7 mouse cellular contexts compared by ENCODE assay signal in the genomic region with DNA sequence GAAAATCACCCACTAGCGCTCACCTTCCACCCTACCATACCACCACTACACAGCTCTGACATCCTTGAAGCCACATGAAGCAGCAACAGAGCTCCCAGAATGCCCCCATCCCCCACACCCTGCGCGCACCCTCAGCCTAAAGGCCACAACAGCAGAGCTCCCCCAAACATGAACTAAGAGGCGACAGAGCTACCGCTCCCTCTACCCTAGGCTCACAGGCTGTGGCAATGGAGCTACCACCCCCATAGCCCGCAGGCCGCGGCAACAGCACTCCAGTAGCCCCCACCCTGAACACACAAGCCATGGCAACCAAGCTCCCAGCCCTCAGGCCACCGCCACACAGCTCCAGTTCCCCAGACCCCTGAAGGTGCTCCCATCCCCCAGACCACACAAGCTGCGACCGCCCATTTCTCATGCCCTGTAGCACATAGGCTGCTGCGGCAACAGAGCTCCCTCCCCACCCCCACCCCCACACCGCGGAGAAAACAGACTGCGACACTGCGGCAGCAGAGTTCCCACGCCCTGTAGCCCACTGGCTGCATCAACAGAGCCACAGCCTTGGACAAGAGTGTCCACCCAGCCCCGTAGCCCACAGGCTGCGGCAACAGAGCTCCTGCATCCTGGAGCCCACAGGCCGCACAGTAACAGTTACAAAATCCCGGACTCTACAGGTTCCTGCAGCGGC. TPM values are rescaled to one million over a fixed set of nuclear protein-coding genes. Genes with fewer than 3 reads are reported as not detected.
DNase-seq lines count a peak whose midpoint lies in the region; ATAC-seq and TF ChIP-seq lines count a peak whose summit lies in the region.

No protein-coding gene starts in this region.

- CTCF ChIA-PET in Patski (lab: Charles Lee), result interaction anchor here (1.2 kb wide), 1 partner anchor 13 kb away, joined by 4 read pairs; no protein-coding TSS in a partner anchor

- ATAC-seq in Patski, result peak; percentile 69
- ATAC-seq in forebrain, embryonic 11.5 days (replicated peaks; ENCODE audit: low FRiP score), result peak; percentile 92
- ATAC-seq in lung, embryonic 15.5 days (ENCODE audit: borderline replicate concordance, extremely low read depth, low FRiP score, low TSS enrichment), result peak; percentile 82

- no peak overlapping the region for H3K27ac ChIP-seq in brown adipose tissue, adult 24 weeks (replicated peaks; ENCODE audit: low read depth, low read length)
- H3K27ac ChIP-seq in forebrain, embryonic 11.5 days (ENCODE audit: low read depth, low read length), result peak overlapping the region; percentile 76
- H3K27ac ChIP-seq in hindbrain, embryonic 10.5 days, result peak overlapping the region; percentile 89
- peak overlapping the region; percentile 15; the same call in 1 of the 2 replicates for H3K27ac ChIP-seq in lung, embryonic 15.5 days

- H3K9ac ChIP-seq in forebrain, embryonic 11.5 days (ENCODE audit: low read length), result peak overlapping the region; percentile 60
- H3K9ac ChIP-seq in lung, embryonic 15.5 days, result peak overlapping the region; percentile 49

- H3K9me3 ChIP-seq in forebrain, embryonic 11.5 days (ENCODE audit: control insufficient read depth, low read length), result peaks cover 8% of the 10 kb centered on the region; the same call in 1 of the 2 replicates
- peaks cover 31% of the 10 kb centered on the region for H3K9me3 ChIP-seq in hindbrain, embryonic 10.5 days
- H3K9me3 ChIP-seq in lung, embryonic 15.5 days, result peaks cover 12% of the 10 kb centered on the region; the same call in 1 of the 2 replicates

- 51% methylated on average over 22 of the region's 22 CpGs for WGBS in forebrain, embryonic 11.5 days
- 48% methylated on average over 22 of the region's 22 CpGs for WGBS in hindbrain, embryonic 10.5 days
- 46% methylated on average over 22 of the region's 22 CpGs for WGBS in lung, embryonic 15.5 days

- no peaks in the 10 kb centered on the region for H3K36me3 ChIP-seq in forebrain, embryonic 11.5 days (ENCODE audit: control insufficient read depth, insufficient read depth, low read length)
- H3K36me3 ChIP-seq in hindbrain, embryonic 10.5 days, result no peaks in the 10 kb centered on the region
- H3K36me3 ChIP-seq in lung, embryonic 15.5 days, result no peaks in the 10 kb centered on the region

- in situ Hi-C loops in Patski (cut with MboI; ENCODE audit: low pct_unique_long_range_greater_than_20kb), result no loop called here

- H3K27me3 ChIP-seq in Patski, result no peaks in the 10 kb centered on the region
- H3K27me3 ChIP-seq in forebrain, embryonic 11.5 days (ENCODE audit: control insufficient read depth, insufficient read depth, low read length), result no peaks in the 10 kb centered on the region
- H3K27me3 ChIP-seq in hindbrain, embryonic 10.5 days (ENCODE audit: insufficient read depth, poor library complexity, severe bottlenecking), result no peaks in the 10 kb centered on the region
- H3K27me3 ChIP-seq in lung, embryonic 15.5 days, result no peaks in the 10 kb centered on the region

- H3K4me3 ChIP-seq in brown adipose tissue, adult 24 weeks (ENCODE audit: insufficient read depth, low read depth, low read length), result peak overlapping the region; percentile 66
- H3K4me3 ChIP-seq in forebrain, embryonic 11.5 days (ENCODE audit: low read depth, low read length), result peak overlapping the region; percentile 56
- H3K4me3 ChIP-seq in hindbrain, embryonic 10.5 days, result peak overlapping the region; percentile 67
- peak overlapping the region; percentile 53 for H3K4me3 ChIP-seq in lung, embryonic 15.5 days

- TF ChIP-seq CTCF in Patski (IDR thresholded peaks at IDR 0.05), result no peak

- DNase-seq in Patski (ENCODE audit: low read depth, low spot score), result no peak
- peak; percentile 86 for DNase-seq in forebrain, embryonic 11.5 days (ENCODE audit: low spot score)
- peak; percentile 76 for DNase-seq in hindbrain, embryonic 10.5 days (ENCODE audit: low spot score)
- peak; percentile 43 to 54 for DNase-seq in layer of hippocampus, postnatal 10 days (ENCODE audit: low spot score in 2 of 2)
- DNase-seq in right cerebral cortex, postnatal 14 days, result peak; percentile 40

- POLR2A ChIA-PET in Patski (lab: Charles Lee), result interaction anchor here (0.6 kb wide), 1 partner anchor 44 kb away, joined by 3 read pairs; no protein-coding TSS in a partner anchor

- no peaks in the 10 kb centered on the region for H3K4me1 ChIP-seq in brown adipose tissue, adult 24 weeks (ENCODE audit: control insufficient read depth, insufficient read depth, insufficient read length, low read length)
- no peaks in the 10 kb centered on the region for H3K4me1 ChIP-seq in forebrain, embryonic 11.5 days (replicated peaks; ENCODE audit: control insufficient read depth, insufficient read depth, low read length)
- H3K4me1 ChIP-seq in hindbrain, embryonic 10.5 days (replicated peaks), result no peaks in the 10 kb centered on the region; the same call in 1 of the 2 replicates
- no peaks in the 10 kb centered on the region for H3K4me1 ChIP-seq in lung, embryonic 15.5 days

- H3K4me2 ChIP-seq in forebrain, embryonic 11.5 days (ENCODE audit: low read depth, low read length, severe bottlenecking), result peak overlapping the region; percentile 49
- H3K4me2 ChIP-seq in lung, embryonic 15.5 days, result peak overlapping the region; percentile 61

RNA-seq across cellular contexts. Expression of a gene that starts 0.8 kb away (rescaled TPM):
- polyA plus RNA-seq in Patski (2021), result 93.7 TPM
- polyA plus RNA-seq in brown adipose tissue, adult 24 weeks (2012; ENCODE audit: insufficient read depth, insufficient read length, missing spikeins), result 31.3 and 45.5 TPM in 2 replicates
- 84.2 and 136 TPM in 2 replicates for polyA plus RNA-seq in forebrain, embryonic 11.5 days (2014; fragmentation: Nextera tagmentation; extraction: Ambion mirVana)
- 78.6 and 129 TPM in 2 replicates for polyA plus RNA-seq in hindbrain, embryonic 10.5 days (2016; fragmentation: Nextera tagmentation; extraction: Ambion mirVana)
- 1,000 to 10,000 TPM; 1,711 to 2,253 TPM for total RNA-seq in layer of hippocampus, postnatal 10 days (2021)
- 17.9 and 22.5 TPM in 2 replicates for polyA plus RNA-seq in lung, embryonic 15.5 days (2015; fragmentation: Nextera tagmentation; extraction: Ambion mirVana)

RNA-seq across cellular contexts. Expression of a gene that starts 0.8 kb away (rescaled TPM):
- polyA plus RNA-seq in Patski (2021), result 4.0 TPM
- polyA plus RNA-seq in brown adipose tissue, adult 24 weeks (2012; ENCODE audit: insufficient read depth, insufficient read length, missing spikeins), result 0.28 and 0.38 TPM in 2 replicates
- 1.7 and 1.8 TPM in 2 replicates for polyA plus RNA-seq in forebrain, embryonic 11.5 days (2014; fragmentation: Nextera tagmentation; extraction: Ambion mirVana)
- polyA plus RNA-seq in hindbrain, embryonic 10.5 days (2016; fragmentation: Nextera tagmentation; extraction: Ambion mirVana), result 0.89 and 2.0 TPM in 2 replicates
- total RNA-seq in layer of hippocampus, postnatal 10 days (2021), result 10 to 100 TPM; 75.3 to 91.2 TPM
- 0.19 and 0.57 TPM in 2 replicates for polyA plus RNA-seq in lung, embryonic 15.5 days (2015; fragmentation: Nextera tagmentation; extraction: Ambion mirVana)
